19 mouse cellular contexts compared by ENCODE assay signal in genomic region chr9:48773130-48773529, GRCm38 (mm10).
"Had no signal": no experiment of that assay in that cellular context is flagged by ENCODE, and none has a peak within 500 bp of the region (broad histone marks: within the 10 kb centered on the region; RNA-seq: fewer than 3 reads in every experiment).

No protein-coding gene starts in this region.

- H3K27ac ChIP-seq: midbrain, embryonic 10.5 days; midbrain, embryonic 12.5 days; neural tube, embryonic 13.5 days; neural tube, embryonic 15.5 days; stomach, embryonic 15.5 days; stomach, postnatal 0 days had no signal

- H3K4me3 ChIP-seq: midbrain, embryonic 10.5 days; midbrain, embryonic 12.5 days; myocyte; neural tube, embryonic 13.5 days; neural tube, embryonic 15.5 days; stomach, embryonic 15.5 days had no signal

- DNase-seq: lung, adult 18-20 months; lung, embryonic 14.5 days; lung, postnatal 10 days; lung, postnatal 4 days; midbrain, embryonic 14.5 days; retina, postnatal 1 day; right cerebral cortex, adult 18-20 months; right cerebral cortex, postnatal 25 days; right cerebral cortex, postnatal 4 days; thymus, adult 2 months; thymus, postnatal 25 days; thymus, postnatal 4 days had no signal
